In the genomic region with DNA sequence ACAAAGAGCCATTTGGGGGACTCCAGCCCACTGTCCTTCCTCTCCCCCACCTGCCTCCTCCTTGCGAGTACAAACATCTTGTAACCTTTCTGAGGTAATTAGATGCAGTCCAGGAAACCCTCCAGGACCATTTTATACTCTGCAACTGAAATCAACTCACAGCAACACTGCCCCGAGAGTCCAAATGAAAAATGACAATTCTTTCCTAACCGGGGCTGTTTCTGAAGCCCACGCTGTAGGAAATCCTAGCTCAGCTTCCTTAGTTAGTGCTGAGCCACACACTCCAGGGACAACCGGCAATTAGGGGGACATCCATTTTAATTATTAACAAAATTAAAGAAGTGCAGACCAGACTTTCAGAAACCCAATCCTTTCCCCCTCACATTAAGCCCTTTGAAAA, we compare ENCODE assay signal across 8 mouse cellular contexts.
DNase-seq lines count a peak whose midpoint lies in the region; ATAC-seq and TF ChIP-seq lines count a peak whose summit lies in the region.
"Had no signal": no experiment of that assay in that cellular context is flagged by ENCODE, and none has a peak within 500 bp of the region (broad histone marks: within the 10 kb centered on the region; RNA-seq: fewer than 3 reads in every experiment).

No protein-coding gene starts in this region.

- no peak overlapping the region for H3K9ac ChIP-seq in forebrain, embryonic 11.5 days (ENCODE audit: low read length)
- H3K9ac ChIP-seq in intestine, embryonic 16.5 days (ENCODE audit: low read depth, low read length), result 0 out of 2 replicates have a peak overlapping the region, but pooled peaks have one; percentile 55

- intact Hi-C loops in left cerebral cortex, adult 2 months (cut with DNase I), result loop anchor here (5.0 to 10.0 kb wide), 3 partner anchors 43 to 505 kb away; no protein-coding TSS in a partner anchor
- intact Hi-C loops in left cerebral cortex, postnatal 10 days (cut with DNase I), result loop anchor here (5.0 to 10.0 kb wide), 4 partner anchors 88 to 505 kb away; no protein-coding TSS in a partner anchor

- WGBS in forebrain, embryonic 11.5 days, result 26% methylated on average over 5 of the region's 5 CpGs
- 15% methylated on average over 5 of the region's 5 CpGs for WGBS in intestine, embryonic 16.5 days
- 14% methylated on average over 5 of the region's 5 CpGs for WGBS in olfactory bulb, adult 2 months

- 0 out of 2 replicates have a peak overlapping the region, but pooled peaks have one; percentile 5 for H3K4me2 ChIP-seq in forebrain, embryonic 11.5 days (ENCODE audit: low read depth, low read length, severe bottlenecking)
- H3K4me2 ChIP-seq in intestine, embryonic 16.5 days (ENCODE audit: low read depth, low read length), result peak overlapping the region; percentile 87; the same call in 1 of the 2 replicates

- DNase-seq in left cerebral cortex, adult 2 months (ENCODE audit: extremely low spot score in 1 of 2, low spot score in 2 of 2), result no peak
- no peak for DNase-seq in left cerebral cortex, postnatal 10 days (ENCODE audit: extremely low spot score in 1 of 2, low spot score in 2 of 2)
- DNase-seq in forebrain, embryonic 11.5 days (ENCODE audit: low spot score), result no peak
- DNase-seq: adrenal gland, postnatal 36 days had no signal

- peaks cover 45% of the 10 kb centered on the region for H3K4me1 ChIP-seq in forebrain, embryonic 11.5 days (replicated peaks; ENCODE audit: control insufficient read depth, insufficient read depth, low read length)
- peaks cover 50% of the 10 kb centered on the region for H3K4me1 ChIP-seq in intestine, embryonic 16.5 days (ENCODE audit: control insufficient read depth, insufficient read depth, low read length)
- peaks cover 22% of the 10 kb centered on the region for H3K4me1 ChIP-seq in olfactory bulb, adult 2 months (ENCODE audit: control insufficient read depth, insufficient read depth, low read length)

- no peak for TF ChIP-seq POLR2A in olfactory bulb, adult 2 months (IDR thresholded peaks at IDR 0.05; ENCODE audit: insufficient read depth, low read depth, low read length)

- TF ChIP-seq CTCF in left cerebral cortex, adult 2 months (IDR thresholded peaks at IDR 0.05), result peak; percentile 49
- no peak for TF ChIP-seq CTCF in olfactory bulb, adult 2 months (IDR thresholded peaks at IDR 0.05; ENCODE audit: insufficient read depth, low read depth, low read length)

- no peak for ATAC-seq in forebrain, embryonic 11.5 days (replicated peaks; ENCODE audit: low FRiP score)
- ATAC-seq in intestine, embryonic 16.5 days, result no peak
- ATAC-seq in megakaryocyte-erythroid progenitor cell, adult 5-6 weeks (replicated peaks; ENCODE audit: low FRiP score, low TSS enrichment, poor library complexity, severe bottlenecking), result no peak
- no peak for ATAC-seq in CD4-positive, CD25-positive, alpha-beta regulatory T cell, adult 4 months

- H3K27me3 ChIP-seq in forebrain, embryonic 11.5 days (ENCODE audit: control insufficient read depth, insufficient read depth, low read length), result peaks cover 20% of the 10 kb centered on the region
- no peaks in the 10 kb centered on the region for H3K27me3 ChIP-seq in intestine, embryonic 16.5 days (replicated peaks; ENCODE audit: control insufficient read depth, insufficient read depth, low read length)

- H3K4me3 ChIP-seq in left cerebral cortex, adult 2 months, result peak overlapping the region; percentile 33
- no peak overlapping the region for H3K4me3 ChIP-seq in forebrain, embryonic 11.5 days (ENCODE audit: low read depth, low read length)
- peak overlapping the region; percentile 75 for H3K4me3 ChIP-seq in intestine, embryonic 16.5 days (ENCODE audit: low read length)
- H3K4me3 ChIP-seq in olfactory bulb, adult 2 months (ENCODE audit: insufficient read depth, low read depth, low read length), result peak overlapping the region; percentile 32

- peak overlapping the region; percentile 37; the same call in 1 of the 2 replicates for H3K27ac ChIP-seq in left cerebral cortex, adult 2 months
- no peak overlapping the region for H3K27ac ChIP-seq in forebrain, embryonic 11.5 days (ENCODE audit: low read depth, low read length)
- no peak overlapping the region for H3K27ac ChIP-seq in intestine, embryonic 16.5 days (ENCODE audit: low read length)
- peak overlapping the region; percentile 82 for H3K27ac ChIP-seq in olfactory bulb, adult 2 months (ENCODE audit: insufficient read depth, low read depth, low read length)

- no peaks in the 10 kb centered on the region for H3K9me3 ChIP-seq in forebrain, embryonic 11.5 days (ENCODE audit: control insufficient read depth, low read length)
- H3K9me3 ChIP-seq in intestine, embryonic 16.5 days (ENCODE audit: control insufficient read depth, low read length), result no peaks in the 10 kb centered on the region

- H3K36me3 ChIP-seq in forebrain, embryonic 11.5 days (ENCODE audit: control insufficient read depth, insufficient read depth, low read length), result no peaks in the 10 kb centered on the region; the same call in 1 of the 2 replicates
- H3K36me3 ChIP-seq in intestine, embryonic 16.5 days (ENCODE audit: control insufficient read depth, insufficient read depth, low read length), result no peaks in the 10 kb centered on the region; the same call in 1 of the 2 replicates

Comparison
In these comparisons a context has a peak if more than half of its experiments do, and no peak if none do; other contexts are left out.
1. H3K27ac ChIP-seq: peak in left cerebral cortex, adult 2 months (single experiment) and olfactory bulb, adult 2 months (single experiment); none in forebrain, embryonic 11.5 days (single experiment) and intestine, embryonic 16.5 days (single experiment).